Mouse (Mus musculus) v-Abl transformed pro-B cells (cell line): ENCODE measurements around the gene Ppm1m.

Experiments
- in situ Hi-C, 2 experiments: fragments of 400-800 bp; cut with MboI; formaldehyde crosslinking; loops; one replicate each; pipeline ENCODE4 v1.15.1; 2025; ENCODE audit not compliant: unreplicated experiment in 2 of 2

Ppm1m gene

DNA sequence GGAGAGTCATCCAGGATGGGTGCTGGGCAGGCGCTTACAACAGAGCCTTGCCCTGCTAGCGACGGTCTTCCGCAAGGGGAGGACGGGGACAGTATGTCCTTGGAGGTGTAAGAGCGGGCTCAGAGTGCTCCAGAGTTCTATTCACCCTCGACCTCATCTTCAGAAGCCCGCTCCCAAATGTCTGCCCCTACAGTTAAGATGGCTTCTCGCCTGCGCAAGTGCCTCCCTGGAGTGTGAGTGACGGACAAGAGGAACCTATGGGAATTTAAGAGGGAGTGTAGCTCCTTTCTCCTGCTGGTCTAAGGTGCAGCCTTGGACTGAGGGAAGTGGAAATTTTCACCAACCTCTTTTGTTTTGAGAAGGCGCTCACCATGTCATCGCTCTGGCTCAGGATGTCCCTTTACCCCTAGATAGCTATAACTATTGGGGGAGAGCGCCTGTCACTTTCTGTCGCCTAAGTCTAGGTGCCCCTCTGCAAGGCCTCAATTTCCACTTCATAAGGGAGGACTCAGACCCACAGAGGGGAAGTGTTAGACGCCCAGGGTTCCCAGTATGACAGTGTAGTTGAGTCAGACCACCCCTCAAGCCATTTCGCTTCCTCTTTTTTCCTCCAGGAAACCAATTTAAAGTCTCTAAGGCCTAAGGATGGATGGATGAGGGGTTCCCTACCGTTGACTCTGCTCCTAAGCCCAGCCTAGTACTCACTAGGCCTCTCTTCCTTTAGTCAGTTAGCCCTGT, at the start of gene Ppm1m:
Gene Ppm1m (minus strand): TSS at position 212 of the 738 bp plus-strand sequence.
- in situ Hi-C loops, result loop anchor here (25.0 kb wide), 3 partner anchors 1113 to 1962 kb away; partner anchors contain the start of genes Hyal2 (in 1 of the 2), Rassf1 (in 1 of the 2) and Tusc2 (in 1 of the 2)

DNA sequence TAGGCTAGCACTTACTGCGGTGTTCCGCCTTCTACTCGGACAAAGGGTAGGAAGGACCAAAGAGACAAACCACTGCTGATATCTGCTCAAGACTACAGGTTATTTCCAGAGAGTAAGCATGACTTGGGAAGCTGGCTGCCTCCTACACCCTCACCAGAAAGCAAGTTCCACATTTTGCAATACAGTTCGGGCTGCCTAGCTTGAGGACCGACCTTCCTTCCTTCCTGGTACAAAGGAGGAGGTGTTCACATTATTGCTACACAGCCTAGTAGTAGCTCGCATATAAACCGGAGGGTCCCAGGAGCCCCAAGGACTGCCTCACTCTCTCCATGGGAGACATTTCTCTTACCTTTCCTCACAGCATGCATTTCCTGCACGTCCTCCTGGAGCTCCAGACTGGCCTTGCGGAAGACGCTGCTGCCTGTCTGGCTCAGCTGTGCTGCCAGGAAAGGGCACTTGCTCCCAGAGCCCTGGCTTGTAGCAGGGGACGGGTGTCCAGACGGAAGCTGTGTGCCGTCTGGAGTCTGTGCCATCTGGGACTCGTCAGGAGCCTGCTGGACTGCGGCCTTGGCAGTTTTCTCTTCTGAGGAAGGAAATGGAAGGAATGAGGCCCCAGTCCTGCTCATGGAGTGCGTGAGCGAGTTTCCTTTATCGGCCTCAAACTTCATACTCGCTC, 43.4 kb upstream of the Ppm1m start:
- in situ Hi-C loops, result no loop called here

- in situ Hi-C loops, result no loop called here
Observed at GRCm38 (mm10) chr9:106241541-106242164, 42.1 kb upstream of the Ppm1m start.

- in situ Hi-C loops, result no loop called here
Observed at GRCm38 (mm10) chr9:106237878-106238277, 38.3 kb upstream of the Ppm1m start.

GRCm38 (mm10) chr9:106237401-106237800, 37.9 kb upstream of the Ppm1m start:
- in situ Hi-C loops, result no loop called here

DNA sequence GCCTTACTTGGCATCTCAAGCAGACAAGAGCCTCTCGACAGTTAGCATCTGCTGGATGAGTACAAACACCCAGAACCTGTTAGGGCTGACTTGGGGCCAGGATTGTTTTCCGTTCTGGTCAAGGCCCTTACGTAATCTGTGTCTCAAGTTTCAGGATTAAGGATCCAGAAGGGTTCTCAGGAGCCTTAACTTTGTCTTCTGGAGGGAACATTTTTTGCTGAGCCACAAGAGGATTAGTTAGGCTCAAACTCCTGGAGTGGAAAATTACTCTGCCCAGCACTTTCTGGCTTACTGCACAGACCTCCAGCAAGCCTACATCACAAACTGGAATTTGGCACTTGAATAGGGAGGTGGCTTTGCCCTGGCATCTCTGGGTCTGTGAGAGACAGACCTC, 37.3 kb upstream of the Ppm1m start:
- in situ Hi-C loops, result no loop called here

DNA sequence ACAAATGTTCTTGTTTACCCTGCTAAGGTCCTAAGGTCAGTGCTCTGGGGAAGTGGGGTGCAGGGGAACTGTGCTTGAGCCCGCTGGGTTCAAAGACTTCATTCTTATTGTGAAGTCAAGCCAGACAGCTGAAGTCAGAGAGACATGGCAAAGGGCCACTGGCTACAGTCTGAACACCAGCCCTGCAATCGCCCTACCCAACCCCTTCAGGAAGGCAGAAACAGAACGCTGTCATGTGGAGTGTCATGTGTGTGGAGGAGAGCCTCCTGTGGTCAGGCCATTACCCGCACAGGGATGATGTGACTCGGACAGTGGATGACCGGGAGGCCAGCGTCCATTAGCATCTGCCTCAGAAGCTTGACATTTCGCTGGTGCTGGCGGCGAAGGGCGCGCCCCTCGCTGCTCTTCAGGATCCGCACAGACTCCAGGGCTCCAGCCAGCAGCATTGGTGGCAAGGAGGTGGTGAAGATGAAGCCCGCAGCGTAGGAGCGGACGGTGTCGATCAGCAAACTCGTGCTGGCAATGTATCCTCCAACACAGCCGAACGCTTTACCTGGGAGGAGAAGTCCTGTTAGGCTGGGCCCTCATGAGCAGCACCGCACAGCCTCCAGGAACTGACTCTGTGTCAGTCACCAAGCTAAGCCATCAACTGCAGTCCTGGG, 36.7 kb upstream of the Ppm1m start:
- in situ Hi-C loops, result no loop called here

DNA sequence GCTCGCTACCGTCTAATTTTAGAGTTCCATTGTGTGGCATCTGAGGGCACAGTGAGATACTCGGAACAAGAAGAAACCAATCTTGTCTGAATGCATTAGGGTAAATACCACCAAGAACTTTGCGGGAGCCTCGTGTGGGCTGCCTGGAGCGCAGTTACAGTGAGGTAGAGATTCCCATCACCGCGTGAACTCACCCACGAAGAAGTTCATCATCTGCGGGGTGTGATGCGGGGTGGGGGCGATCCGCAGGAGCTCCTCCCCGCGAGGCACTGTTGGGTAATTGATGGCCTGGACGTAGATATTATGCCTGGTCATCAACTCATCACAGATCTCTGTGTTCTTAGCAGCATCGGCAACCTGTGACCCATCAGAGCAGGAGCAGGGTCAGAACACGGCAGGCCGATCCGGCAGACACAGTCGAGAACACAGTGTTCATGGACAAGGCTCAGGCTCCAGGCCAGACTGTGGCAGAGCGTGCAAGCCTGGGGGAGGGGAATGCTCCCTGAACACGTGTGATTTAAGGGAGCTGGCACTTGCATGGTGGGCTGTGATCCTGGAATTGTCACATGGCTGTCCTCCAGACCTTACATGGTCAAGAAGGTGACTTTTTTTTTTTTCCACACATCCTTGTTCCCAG, 35.8 kb upstream of the Ppm1m start:
- in situ Hi-C loops, result no loop called here

GRCm38 (mm10) chr9:106233953-106234352, 34.4 kb upstream of the Ppm1m start:
- in situ Hi-C loops, result no loop called here

DNA sequence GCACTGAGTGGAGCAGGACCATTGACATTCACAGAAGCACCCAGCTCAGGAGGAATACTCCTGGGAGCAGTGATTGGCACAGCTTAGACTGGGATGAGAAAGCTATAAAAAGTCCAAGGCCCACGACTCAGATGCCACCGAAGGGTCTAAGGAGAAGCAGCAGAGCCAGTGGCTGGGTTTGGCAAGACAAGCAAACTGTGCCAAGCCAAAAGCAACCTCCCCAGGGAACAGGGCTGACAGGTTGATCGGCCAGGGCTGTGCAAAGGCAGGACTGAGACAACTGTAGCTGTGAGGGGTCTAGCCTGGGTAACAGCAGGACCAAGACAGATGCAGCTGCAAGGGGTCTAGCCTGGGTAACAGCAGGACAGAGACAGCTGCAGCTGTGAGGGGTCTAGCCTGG, 33.4 kb upstream of the Ppm1m start:
- in situ Hi-C loops, result no loop called here

- in situ Hi-C loops, result no loop called here
Observed at GRCm38 (mm10) chr9:106231816-106232215, 32.3 kb upstream of the Ppm1m start.

GRCm38 (mm10) chr9:106231220-106231619, 31.7 kb upstream of the Ppm1m start:
- in situ Hi-C loops, result no loop called here

DNA sequence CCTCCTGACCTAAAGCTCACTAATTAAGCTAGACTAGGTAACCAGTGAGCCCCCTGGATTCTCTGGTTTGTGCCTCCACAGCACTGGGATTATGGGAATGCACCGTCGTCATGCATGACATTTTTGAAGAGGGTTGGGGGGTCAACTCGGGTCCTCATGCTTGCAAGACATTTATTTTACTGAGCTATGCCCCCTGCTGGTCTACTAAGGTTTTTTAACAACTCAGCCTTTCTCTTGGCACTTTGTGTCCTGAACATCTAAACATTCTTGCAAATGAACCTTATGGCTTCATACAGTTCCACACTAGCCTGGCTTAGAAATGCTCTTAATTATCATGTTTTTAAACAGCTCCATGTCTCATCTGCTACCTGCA, 31.2 kb upstream of the Ppm1m start:
- in situ Hi-C loops, result no loop called here

GRCm38 (mm10) chr9:106230051-106230733, 30.6 kb upstream of the Ppm1m start:
- in situ Hi-C loops, result no loop called here

GRCm38 (mm10) chr9:106227790-106228429, 28.4 kb upstream of the Ppm1m start:
- in situ Hi-C loops, result no loop called here

- in situ Hi-C loops, result no loop called here
Observed at GRCm38 (mm10) chr9:106226151-106226682, 26.7 kb upstream of the Ppm1m start.

DNA sequence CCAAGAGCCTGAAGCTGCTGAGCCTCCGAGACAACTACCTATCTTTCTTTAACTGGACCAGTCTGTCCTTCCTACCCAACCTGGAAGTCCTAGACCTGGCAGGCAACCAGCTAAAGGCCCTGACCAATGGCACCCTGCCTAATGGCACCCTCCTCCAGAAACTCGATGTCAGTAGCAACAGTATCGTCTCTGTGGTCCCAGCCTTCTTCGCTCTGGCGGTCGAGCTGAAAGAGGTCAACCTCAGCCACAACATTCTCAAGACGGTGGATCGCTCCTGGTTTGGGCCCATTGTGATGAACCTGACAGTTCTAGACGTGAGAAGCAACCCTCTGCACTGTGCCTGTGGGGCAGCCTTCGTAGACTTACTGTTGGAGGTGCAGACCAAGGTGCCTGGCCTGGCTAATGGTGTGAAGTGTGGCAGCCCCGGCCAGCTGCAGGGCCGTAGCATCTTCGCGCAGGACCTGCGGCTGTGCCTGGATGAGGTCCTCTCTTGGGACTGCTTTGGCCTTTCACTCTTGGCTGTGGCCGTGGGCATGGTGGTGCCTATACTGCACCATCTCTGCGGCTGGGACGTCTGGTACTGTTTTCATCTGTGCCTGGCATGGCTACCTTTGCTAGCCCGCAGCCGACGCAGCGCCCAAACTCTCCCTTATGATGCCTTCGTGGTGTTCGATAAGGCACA, 26.1 kb upstream of the Ppm1m start:
- in situ Hi-C loops, result no loop called here

GRCm38 (mm10) chr9:106222994-106223393, 23.4 kb upstream of the Ppm1m start:
- in situ Hi-C loops, result loop anchor here in 1 of 2 experiments (25.0 kb wide), 1 partner anchor 1089 kb away; no protein-coding TSS in a partner anchor
